ENCODE assay signal across 9 mouse cellular contexts in genomic region chrX:43429982-43430531, GRCm38 (mm10). TPM values are rescaled to one million over a fixed set of nuclear protein-coding genes. Genes with fewer than 3 reads are reported as not detected.
A peak's percentile ranks its signal among the peaks of the same experiment; 100 is the strongest.
DNase-seq lines count a peak whose midpoint lies in the region; ATAC-seq and TF ChIP-seq lines count a peak whose summit lies in the region.
"Had no signal": no experiment of that assay in that cellular context is flagged by ENCODE, and none has a peak within 500 bp of the region (broad histone marks: within the 10 kb centered on the region; RNA-seq: fewer than 3 reads in every experiment).

No protein-coding gene starts in this region.

- DNase-seq in ES-CJ7 (ENCODE audit: low read depth, low spot score): peak; percentile 28
- peak; percentile 72 for DNase-seq in brain, embryonic 14.5 days (ENCODE audit: low read depth)
- peak; percentile 12 for DNase-seq in layer of hippocampus, adult 9-11 months
- peak; percentile 41 for DNase-seq in midbrain, postnatal 0 days (ENCODE audit: low spot score)
- DNase-seq in spleen, adult 18-20 months: no peak
- no peak for DNase-seq in lung, postnatal 10 days
- no peak for DNase-seq in thymus, postnatal 4 days

- peak; percentile 49 for ATAC-seq in forebrain, embryonic 12.5 days (ENCODE audit: low FRiP score)
- ATAC-seq in midbrain, postnatal 0 days (ENCODE audit: low FRiP score): peak; percentile 59

- H3K27me3 ChIP-seq in forebrain, embryonic 12.5 days: peaks cover 13% of the 10 kb centered on the region
- H3K27me3 ChIP-seq in midbrain, postnatal 0 days (ENCODE audit: insufficient read depth, low read length): no peaks in the 10 kb centered on the region

- no peak for TF ChIP-seq POLR2A in brain, embryonic 14.5 days (IDR thresholded peaks at IDR 0.05; ENCODE audit: borderline replicate concordance, extremely low read depth, insufficient read depth, insufficient read length, poor library complexity, severe bottlenecking)

- H3K9me3 ChIP-seq in forebrain, embryonic 12.5 days: no peaks in the 10 kb centered on the region
- H3K9me3 ChIP-seq in midbrain, postnatal 0 days (ENCODE audit: low read length): no peaks in the 10 kb centered on the region

- no peaks in the 10 kb centered on the region for H3K36me3 ChIP-seq in forebrain, embryonic 12.5 days (replicated peaks)
- no peaks in the 10 kb centered on the region for H3K36me3 ChIP-seq in midbrain, postnatal 0 days (ENCODE audit: insufficient read depth, low read length)

- peak overlapping the region; percentile 65 for H3K4me2 ChIP-seq in forebrain, embryonic 12.5 days
- H3K4me2 ChIP-seq in midbrain, postnatal 0 days (ENCODE audit: low read depth, low read length, poor library complexity, severe bottlenecking): peak overlapping the region; percentile 52

- WGBS in forebrain, embryonic 12.5 days: 17% methylated on average over 25 of the region's 25 CpGs
- WGBS in midbrain, postnatal 0 days: 20% methylated on average over 25 of the region's 25 CpGs

- H3K27ac ChIP-seq in forebrain, embryonic 12.5 days: 0 out of 2 replicates have a peak overlapping the region, but pooled peaks have one; percentile 36
- H3K27ac ChIP-seq in midbrain, postnatal 0 days (ENCODE audit: low read depth, low read length): peak overlapping the region; percentile 70
- H3K27ac ChIP-seq: macrophage had no signal

- 0 out of 2 replicates have a peak overlapping the region, but pooled peaks have one; percentile 33 for H3K9ac ChIP-seq in forebrain, embryonic 12.5 days
- H3K9ac ChIP-seq in midbrain, postnatal 0 days (replicated peaks; ENCODE audit: low read length, poor library complexity, severe bottlenecking): peak overlapping the region; percentile 48

- no peaks in the 10 kb centered on the region for H3K4me1 ChIP-seq in forebrain, embryonic 12.5 days
- no peaks in the 10 kb centered on the region for H3K4me1 ChIP-seq in midbrain, postnatal 0 days (ENCODE audit: insufficient read depth, low read length)

- peak overlapping the region; percentile 40 for H3K4me3 ChIP-seq in forebrain, embryonic 12.5 days (replicated peaks)
- peak overlapping the region; percentile 47 for H3K4me3 ChIP-seq in midbrain, postnatal 0 days (ENCODE audit: low read depth, low read length)

- no peak for TF ChIP-seq CTCF in brain, embryonic 14.5 days (IDR thresholded peaks at IDR 0.05; ENCODE audit: borderline replicate concordance, extremely low read depth, insufficient read depth, insufficient read length)
- TF ChIP-seq CTCF in midbrain, postnatal 0 days (IDR thresholded peaks at IDR 0.05): no peak

RNA-seq across cellular contexts. Expression of gene Tenm1, which starts 1.1 kb away (rescaled TPM):
- 14.1 and 21.3 TPM in 2 replicates for polyA plus RNA-seq in brain, embryonic 14.5 days (2012; rRNA removed)
- 5.8 and 6.8 TPM in 2 replicates for polyA plus RNA-seq in forebrain, embryonic 12.5 days (2016; fragmentation: Nextera tagmentation; extraction: Ambion mirVana)
- total RNA-seq in midbrain, postnatal 0 days (2014; rRNA removed): 80.6 and 89.5 TPM in 2 replicates
- polyA plus RNA-seq in midbrain, postnatal 0 days (2015; fragmentation: Nextera tagmentation; extraction: Ambion mirVana): 28.5 and 36.6 TPM in 2 replicates
- polyA plus RNA-seq: macrophage had no signal

Comparison
In these comparisons a context has a peak if more than half of its experiments do, and no peak if none do; other contexts are left out.
1. DNase-seq: peak in ES-CJ7 (single experiment), brain, embryonic 14.5 days (single experiment), layer of hippocampus, adult 9-11 months (single experiment) and midbrain, postnatal 0 days (single experiment); none in spleen, adult 18-20 months (0 of 2), lung, postnatal 10 days (single experiment) and thymus, postnatal 4 days (single experiment).